Mouse (Mus musculus) neural tube, embryonic 12.5 days (tissue): ENCODE results near the gene Cela1. TPM values are rescaled to one million over a fixed set of nuclear protein-coding genes. Genes with fewer than 3 reads are reported as not detected.

Experiments used
- ATAC-seq: fragments of 200-750 bp; cut with Nextera tagmentation; 2 replicates; pipeline ENCODE4 v1.8.0; 2017; ENCODE audit warnings: low read depth, mild to moderate bottlenecking, moderate TSS enrichment, moderate library complexity; ENCODE audit not compliant: low FRiP score
- H3K27ac ChIP-seq: fragments of 300-500 bp; sonication (generic); 2 replicates; pipeline ENCODE4 v1.5.1; 2016
- H3K27me3 ChIP-seq: fragments of 300-500 bp; sonication (generic); replicated peaks from 2 replicates; pipeline ENCODE4 v1.6.1; 2016; ENCODE audit warnings: mild to moderate bottlenecking
- H3K36me3 ChIP-seq: fragments of 300-500 bp; sonication (generic); 2 replicates; pipeline ENCODE4 v1.6.1; 2016; ENCODE audit warnings: mild to moderate bottlenecking
- H3K4me1 ChIP-seq: fragments of 300-500 bp; sonication (generic); 2 replicates; pipeline ENCODE4 v1.6.1; 2016
- H3K4me2 ChIP-seq: fragments of 300-500 bp; sonication (generic); replicated peaks from 2 replicates; pipeline ENCODE4 v1.6.1; 2016; ENCODE audit warnings: mild to moderate bottlenecking
- H3K4me3 ChIP-seq: fragments of 300-500 bp; sonication (generic); 2 replicates; pipeline ENCODE4 v1.5.1; 2016
- H3K9ac ChIP-seq: fragments of 300-500 bp; sonication (generic); 2 replicates; pipeline ENCODE4 v1.6.1; 2016; ENCODE audit warnings: mild to moderate bottlenecking
- H3K9me3 ChIP-seq: fragments of 300-500 bp; sonication (generic); 2 replicates; pipeline ENCODE4 v1.6.1; 2016; ENCODE audit warnings: mild to moderate bottlenecking
- WGBS: fragments of 180-500 bp; shearing (Covaris S2); methylation state at CpG from one replicate; pipeline ENCODE4 v1.1.7; 2016; 5-methylcytosine and 5-hydroxymethylcytosine counted together
- polyA plus RNA-seq: library from polyadenylated mRNA; unstranded; fragments of >200 nt; fragmentation: Nextera tagmentation; extraction: Ambion mirVana; gene quantifications from 2 replicates; pipeline ENCODE4 v1.2.1, GENCODE M21; 2016

The Cela1 gene
- polyA plus RNA-seq, 1 experiment from 2014 or later: 3.4 TPM

GRCm38 (mm10) chr15:100680381-100680780 is 7.3 kb downstream of the Cela1 start:
- ATAC-seq: no peak
- 60% methylated on average over 3 of the region's 3 CpGs for WGBS

DNA sequence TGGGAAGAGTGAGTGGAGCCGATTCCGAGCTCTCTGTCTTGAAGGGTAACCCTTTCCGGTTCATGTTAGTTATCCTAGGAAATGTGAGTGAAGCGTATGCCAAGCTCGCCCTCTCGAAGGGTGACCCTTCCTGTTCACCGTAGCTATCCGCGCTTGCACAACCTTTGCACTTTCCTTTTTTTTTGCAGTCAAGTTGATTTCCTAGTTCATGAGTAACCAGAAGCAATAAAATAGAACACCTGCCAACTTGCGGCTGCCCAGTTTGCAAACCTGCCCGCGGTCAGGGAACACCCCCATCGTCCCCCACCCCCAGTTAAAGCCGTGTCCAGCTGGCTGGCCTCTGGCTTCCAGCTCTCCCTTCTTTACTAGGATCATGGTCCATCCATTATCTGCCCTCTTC is 8.7 kb downstream of the Cela1 start:
- Histone ChIP-seq H3K9me3 (no peaks in the 10 kb centered on the region), H3K9ac (no peak overlapping the region), H3K36me3 (no peaks in the 10 kb centered on the region), H3K27ac (no peak overlapping the region), H3K4me2 (no peak overlapping the region), H3K4me3 (no peak overlapping the region), H3K27me3 (no peaks in the 10 kb centered on the region), H3K4me1 (no peaks in the 10 kb centered on the region)
- WGBS: 80% methylated on average over 14 of the region's 14 CpGs
- ATAC-seq: no peak

More at GRCm38 (mm10) chr15:100680381-100680780, 7.3 kb downstream of the Cela1 start:
- H3K27ac ChIP-seq: no peak overlapping the region
- H3K4me2 ChIP-seq: no peak overlapping the region
- no peaks in the 10 kb centered on the region for H3K27me3 ChIP-seq
- H3K4me1 ChIP-seq: no peaks in the 10 kb centered on the region
- no peak overlapping the region for H3K9ac ChIP-seq
- no peaks in the 10 kb centered on the region for H3K36me3 ChIP-seq
- no peak overlapping the region for H3K4me3 ChIP-seq
- H3K9me3 ChIP-seq: no peaks in the 10 kb centered on the region

GRCm38 (mm10) chr15:100678581-100678980 is 9.1 kb downstream of the Cela1 start:
- no peak for ATAC-seq
- no peaks in the 10 kb centered on the region for H3K4me1 ChIP-seq
- H3K4me3 ChIP-seq: no peak overlapping the region
- no peak overlapping the region for H3K4me2 ChIP-seq
- H3K36me3 ChIP-seq: no peaks in the 10 kb centered on the region
- no peaks in the 10 kb centered on the region for H3K9me3 ChIP-seq
- H3K27ac ChIP-seq: no peak overlapping the region
- no peaks in the 10 kb centered on the region for H3K27me3 ChIP-seq
- H3K9ac ChIP-seq: no peak overlapping the region
- 85% methylated on average over 12 of the region's 12 CpGs for WGBS

GRCm38 (mm10) chr15:100677675-100678074 is 10.0 kb downstream of the Cela1 start:
- no peak for ATAC-seq
- Histone ChIP-seq H3K27ac (no peak overlapping the region), H3K4me3 (no peak overlapping the region), H3K9ac (no peak overlapping the region), H3K4me1 (no peaks in the 10 kb centered on the region), H3K36me3 (no peaks in the 10 kb centered on the region), H3K27me3 (no peaks in the 10 kb centered on the region), H3K9me3 (no peaks in the 10 kb centered on the region), H3K4me2 (no peak overlapping the region)
- WGBS: 84% methylated on average over 8 of the region's 8 CpGs

GRCm38 (mm10) chr15:100676521-100676920 is 11.2 kb downstream of the Cela1 start:
- Histone ChIP-seq H3K9me3 (no peaks in the 10 kb centered on the region), H3K4me2 (no peak overlapping the region), H3K9ac (no peak overlapping the region), H3K4me1 (no peaks in the 10 kb centered on the region), H3K27me3 (no peaks in the 10 kb centered on the region), H3K27ac (no peak overlapping the region), H3K36me3 (no peaks in the 10 kb centered on the region), H3K4me3 (no peak overlapping the region)
- no peak for ATAC-seq
- 75% methylated on average over 1 of the region's 1 CpGs for WGBS

GRCm38 (mm10) chr15:100675486-100675885 is 12.2 kb downstream of the Cela1 start:
- Histone ChIP-seq H3K9me3 (no peaks in the 10 kb centered on the region), H3K27me3 (no peaks in the 10 kb centered on the region), H3K9ac (no peak overlapping the region), H3K4me2 (no peak overlapping the region), H3K4me3 (no peak overlapping the region), H3K27ac (no peak overlapping the region), H3K36me3 (no peaks in the 10 kb centered on the region), H3K4me1 (no peaks in the 10 kb centered on the region)
- ATAC-seq: no peak
- WGBS: 81% methylated on average over 3 of the region's 3 CpGs

DNA sequence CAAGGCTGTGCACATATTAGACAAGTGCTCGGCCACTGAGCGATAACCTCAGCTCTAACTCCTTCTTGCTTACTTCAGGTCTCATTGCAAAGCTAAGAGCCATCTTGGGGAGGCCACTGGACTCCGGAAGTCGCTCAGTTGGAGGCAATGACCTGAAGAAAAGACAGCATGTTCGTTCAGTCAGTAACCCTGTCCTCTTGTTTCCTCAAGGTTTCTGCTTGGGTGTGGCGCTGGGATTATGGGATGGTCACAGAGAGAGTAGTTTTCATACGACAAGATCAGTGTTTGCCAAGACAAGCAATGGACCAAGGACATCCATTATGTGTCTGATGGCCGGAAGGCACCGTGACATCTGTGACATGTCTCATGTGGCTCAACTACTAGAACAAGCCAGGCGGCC is 13.2 kb downstream of the Cela1 start:
- no peak overlapping the region for H3K4me3 ChIP-seq
- no peaks in the 10 kb centered on the region for H3K9me3 ChIP-seq
- 90% methylated on average over 10 of the region's 10 CpGs for WGBS
- H3K4me2 ChIP-seq: no peak overlapping the region
- no peaks in the 10 kb centered on the region for H3K36me3 ChIP-seq
- H3K4me1 ChIP-seq: no peaks in the 10 kb centered on the region
- H3K27me3 ChIP-seq: no peaks in the 10 kb centered on the region
- H3K27ac ChIP-seq: no peak overlapping the region
- no peak for ATAC-seq
- H3K9ac ChIP-seq: no peak overlapping the region

DNA sequence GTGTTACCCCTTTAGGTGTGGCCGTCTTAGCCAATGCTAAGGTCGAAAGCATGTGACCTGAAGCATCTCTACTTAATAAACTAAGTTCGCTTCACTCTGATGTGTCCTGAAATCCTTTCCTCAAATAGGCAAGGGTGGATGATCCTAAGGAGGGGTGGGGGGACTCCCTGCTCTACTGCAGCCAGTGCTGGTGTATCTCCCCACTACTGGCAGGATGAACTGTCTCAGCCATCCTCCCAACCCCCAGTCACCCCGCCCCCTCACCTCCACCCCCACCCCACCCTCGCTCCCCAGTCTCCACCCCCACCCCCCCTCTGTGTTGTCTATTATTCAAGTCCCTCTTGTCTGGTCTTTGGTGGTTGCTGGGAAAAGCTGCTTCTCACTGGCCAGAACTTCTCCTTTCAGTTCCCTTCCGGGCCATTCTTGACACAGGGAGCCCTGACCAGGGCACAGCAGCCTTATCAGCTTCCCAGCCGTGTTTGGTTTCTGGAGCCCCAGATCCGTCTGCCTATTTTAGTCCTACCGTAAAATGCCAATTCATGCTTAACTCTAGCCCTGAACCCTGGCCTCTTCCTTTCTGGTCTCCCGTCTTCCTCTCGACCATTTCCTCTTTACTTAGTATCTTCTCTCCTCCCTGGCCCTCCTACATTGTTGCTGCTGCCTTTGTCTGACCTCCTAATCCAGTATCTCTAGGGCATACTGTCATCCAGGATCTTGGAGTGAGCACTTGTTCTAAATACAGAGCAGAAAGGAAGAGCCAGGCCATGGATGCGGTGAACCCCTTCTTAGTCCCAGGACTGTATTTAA is 13.9 kb downstream of the Cela1 start:
- no peaks in the 10 kb centered on the region for H3K9me3 ChIP-seq
- no peak overlapping the region for H3K27ac ChIP-seq
- H3K4me3 ChIP-seq: no peak overlapping the region
- H3K4me2 ChIP-seq: no peak overlapping the region
- no peaks in the 10 kb centered on the region for H3K27me3 ChIP-seq
- WGBS: 41% methylated on average over 12 of the region's 12 CpGs
- H3K4me1 ChIP-seq: no peaks in the 10 kb centered on the region
- H3K9ac ChIP-seq: no peak overlapping the region
- no peaks in the 10 kb centered on the region for H3K36me3 ChIP-seq
- ATAC-seq: no peak

DNA sequence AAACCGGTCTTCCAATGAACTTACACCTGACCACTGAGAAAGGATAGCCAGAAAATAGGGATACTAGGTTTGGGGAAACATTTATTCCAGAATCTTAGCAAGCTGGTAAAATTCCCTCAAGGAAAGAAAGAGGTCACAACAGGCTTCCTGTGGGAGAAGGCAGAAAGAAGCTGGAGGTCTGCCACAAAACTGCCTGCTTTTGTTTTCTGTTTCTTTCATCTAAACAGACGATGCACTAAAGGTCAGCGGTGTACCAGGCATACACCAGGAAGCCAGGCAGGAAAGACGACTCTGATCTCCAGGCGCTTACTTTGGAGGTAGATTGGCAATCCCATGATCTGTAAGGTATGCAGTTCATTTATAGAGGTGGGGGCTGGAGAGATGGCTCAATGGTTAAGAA is 16.9 kb downstream of the Cela1 start:
- Histone ChIP-seq H3K4me1 (0 out of 2 replicates have a peak, but pooled peaks cover 6% of the 10 kb centered on the region), H3K4me2 (no peak overlapping the region), H3K36me3 (no peaks in the 10 kb centered on the region), H3K27ac (no peak overlapping the region), H3K9ac (no peak overlapping the region), H3K27me3 (no peaks in the 10 kb centered on the region), H3K9me3 (no peaks in the 10 kb centered on the region), H3K4me3 (no peak overlapping the region)
- ATAC-seq: no peak
- WGBS: 61% methylated on average over 5 of the region's 5 CpGs

DNA sequence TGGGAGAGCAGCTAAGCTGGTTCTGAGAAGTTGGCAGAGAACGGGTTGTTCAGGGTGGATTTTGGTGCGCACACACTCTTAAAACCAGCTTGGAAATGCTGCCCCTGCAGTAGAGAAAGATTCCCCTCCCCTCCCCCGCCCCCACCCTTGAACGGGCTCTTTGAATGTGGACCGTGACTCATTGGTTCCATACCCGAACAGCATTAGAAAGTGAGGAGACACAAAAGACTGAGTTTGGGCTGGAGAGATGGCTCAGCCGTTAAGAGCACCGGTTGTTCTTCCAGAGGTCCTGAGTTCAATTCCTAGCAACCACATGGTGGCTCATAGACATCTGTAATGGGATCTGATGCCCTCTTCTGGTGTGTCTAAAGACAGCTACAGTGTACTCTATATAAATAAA is 17.7 kb downstream of the Cela1 start:
- Histone ChIP-seq H3K27me3 (no peaks in the 10 kb centered on the region), H3K4me3 (no peak overlapping the region), H3K9ac (no peak overlapping the region), H3K4me1 (0 out of 2 replicates have a peak, but pooled peaks cover 6% of the 10 kb centered on the region), H3K27ac (no peak overlapping the region), H3K9me3 (no peaks in the 10 kb centered on the region), H3K4me2 (no peak overlapping the region), H3K36me3 (no peaks in the 10 kb centered on the region)
- ATAC-seq: no peak
- 65% methylated on average over 8 of the region's 8 CpGs for WGBS

DNA sequence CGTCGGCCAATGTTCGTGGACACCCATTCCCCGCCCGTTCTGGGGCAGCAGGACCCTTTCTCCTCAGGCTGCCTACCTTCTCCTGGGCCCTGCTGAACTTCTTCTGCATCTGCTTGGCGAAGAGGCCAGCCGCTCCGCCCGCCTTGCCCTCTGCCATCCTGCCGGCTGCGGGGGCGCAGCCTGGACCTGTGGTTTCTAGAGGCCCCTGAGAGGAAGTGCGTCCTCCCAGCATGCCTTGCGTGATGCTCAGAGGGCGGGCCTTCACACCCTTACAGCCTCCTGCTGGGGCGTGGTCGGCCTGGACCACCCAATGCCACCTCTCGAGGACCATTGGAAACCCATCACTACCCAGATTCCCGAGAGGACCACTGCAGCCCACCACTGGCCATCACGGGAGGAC is 18.4 kb downstream of the Cela1 start, which contains the start of gene Bin2:
TSS of gene Bin2 (minus strand) at position 217 of the 400 bp plus-strand sequence.
- no peak for ATAC-seq
- H3K4me3 ChIP-seq: no peak within 1 kb of the TSS
- no peaks in the 10 kb centered on the region for H3K27me3 ChIP-seq
- 0 out of 2 replicates have a peak, but pooled peaks cover 6% of the 10 kb centered on the region for H3K4me1 ChIP-seq
- H3K9me3 ChIP-seq: no peaks in the 10 kb centered on the region
- H3K4me2 ChIP-seq: no peak within 1 kb of the TSS
- H3K9ac ChIP-seq: no peak within 1 kb of the TSS
- H3K36me3 ChIP-seq: no peaks in the 10 kb centered on the region
- H3K27ac ChIP-seq: no peak within 1 kb of the TSS
- 94% methylated on average over 20 of the region's 20 CpGs for WGBS

- WGBS: 80% methylated on average over 5 of the region's 5 CpGs
- no peaks in the 10 kb centered on the region for H3K27me3 ChIP-seq
- H3K9ac ChIP-seq: no peak overlapping the region
- H3K4me2 ChIP-seq: no peak overlapping the region
- 0 out of 2 replicates have a peak, but pooled peaks cover 6% of the 10 kb centered on the region for H3K4me1 ChIP-seq
- ATAC-seq: no peak
- H3K27ac ChIP-seq: no peak overlapping the region
- H3K36me3 ChIP-seq: no peaks in the 10 kb centered on the region
- H3K4me3 ChIP-seq: no peak overlapping the region
- no peaks in the 10 kb centered on the region for H3K9me3 ChIP-seq
Measured at GRCm38 (mm10) chr15:100667871-100668545, 19.7 kb downstream of the Cela1 start.
